Mouse (Mus musculus): Measurements from ENCODE around the gene Abcc3.

The Abcc3 gene

GRCm38 (mm10) chr11:94322636-94323035, 70.2 kb downstream of the Abcc3 start:
- DNase-seq, result no peak

- DNase-seq, result peak; percentile 95
Measured at GRCm38 (mm10) chr11:94321931-94322400, 70.8 kb downstream of the Abcc3 start, which contains the start of gene Luc7l3. Gene Luc7l3, minus strand, starts transcription at chr11:94321988.

- peak; percentile 54 for DNase-seq
Measured at GRCm38 (mm10) chr11:94320969-94321930, 71.5 kb downstream of the Abcc3 start.

DNA sequence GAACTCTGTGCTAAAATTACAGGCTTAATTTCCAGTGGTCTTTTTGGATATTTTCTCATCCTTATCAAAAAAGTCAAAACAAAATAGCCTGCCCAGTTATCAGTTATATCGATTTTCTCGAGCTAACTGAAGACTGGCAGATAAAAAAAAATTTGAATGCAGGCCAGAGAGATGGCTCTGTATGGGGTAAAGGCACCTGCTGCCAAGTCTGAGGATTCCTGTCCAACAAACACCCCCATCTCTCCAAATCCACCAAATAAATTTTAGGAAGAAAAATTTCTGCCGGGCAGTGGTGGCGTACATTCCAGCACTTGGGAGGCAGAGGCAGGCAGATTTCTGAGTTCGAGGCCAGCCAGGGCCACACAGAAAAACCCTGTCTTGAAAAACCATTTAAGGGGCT, 74.7 kb downstream of the Abcc3 start:
- no peak for DNase-seq

GRCm38 (mm10) chr11:94317515-94317914, 75.3 kb downstream of the Abcc3 start:
- DNase-seq, result no peak

DNA sequence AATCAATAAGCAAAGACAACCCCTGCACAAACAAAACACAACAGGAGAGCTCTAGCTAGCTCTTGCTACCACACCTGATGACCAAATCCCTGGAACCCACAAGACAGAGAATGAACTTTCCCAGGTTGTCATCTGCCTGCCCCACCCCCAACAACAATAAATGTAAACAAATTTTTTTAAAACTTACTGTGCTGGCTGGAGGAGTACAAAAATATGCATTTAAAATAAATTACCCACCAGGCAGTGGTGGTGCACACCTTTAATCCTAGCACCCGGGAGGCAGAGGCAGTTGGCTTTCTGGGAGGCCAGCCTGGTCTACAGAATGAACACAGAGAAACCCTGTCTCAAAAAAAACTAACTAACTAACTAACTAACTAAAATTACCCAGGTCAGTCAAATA, 75.8 kb downstream of the Abcc3 start:
- DNase-seq, result no peak

DNA sequence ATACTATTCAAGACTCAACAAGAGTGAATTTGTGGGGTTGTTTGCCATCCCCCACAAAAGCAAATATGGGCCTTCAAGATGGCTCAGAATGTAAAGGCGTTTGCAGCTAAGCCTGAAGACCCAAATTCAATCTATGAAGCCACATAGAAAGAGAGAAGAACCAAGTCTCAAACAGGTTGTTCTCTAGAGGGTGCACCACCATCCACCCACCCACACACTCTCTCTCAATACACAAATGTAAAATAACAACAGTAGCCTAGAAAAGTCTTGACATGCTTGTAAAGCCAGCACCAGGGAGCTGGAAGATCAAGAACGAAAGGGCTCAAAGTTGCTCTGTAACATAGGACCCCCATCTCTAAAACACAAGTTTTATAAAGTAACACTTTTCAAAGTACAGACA, 76.3 kb downstream of the Abcc3 start:
- no peak for DNase-seq

DNA sequence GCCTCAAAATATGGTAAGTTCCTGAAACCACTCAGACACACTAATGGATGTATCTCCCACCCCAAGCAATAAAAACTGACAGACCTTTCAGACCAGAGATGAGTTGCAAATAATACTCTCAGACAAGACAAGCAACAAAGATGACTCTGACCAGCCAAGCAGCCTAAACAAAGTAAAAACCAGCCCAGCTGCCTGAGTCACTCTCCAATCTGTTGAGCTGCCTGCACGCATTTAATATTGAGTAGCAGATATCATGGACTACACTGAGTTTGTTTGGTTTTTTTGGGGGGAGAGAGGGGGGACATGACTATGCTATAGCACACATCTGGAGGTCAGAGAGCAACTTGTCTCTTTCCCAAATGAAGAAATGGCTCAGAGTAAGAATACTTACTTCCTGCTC, 77.5 kb downstream of the Abcc3 start:
- no peak for DNase-seq

GRCm38 (mm10) chr11:94314098-94314652, 78.6 kb downstream of the Abcc3 start:
- DNase-seq, result no peak

DNA sequence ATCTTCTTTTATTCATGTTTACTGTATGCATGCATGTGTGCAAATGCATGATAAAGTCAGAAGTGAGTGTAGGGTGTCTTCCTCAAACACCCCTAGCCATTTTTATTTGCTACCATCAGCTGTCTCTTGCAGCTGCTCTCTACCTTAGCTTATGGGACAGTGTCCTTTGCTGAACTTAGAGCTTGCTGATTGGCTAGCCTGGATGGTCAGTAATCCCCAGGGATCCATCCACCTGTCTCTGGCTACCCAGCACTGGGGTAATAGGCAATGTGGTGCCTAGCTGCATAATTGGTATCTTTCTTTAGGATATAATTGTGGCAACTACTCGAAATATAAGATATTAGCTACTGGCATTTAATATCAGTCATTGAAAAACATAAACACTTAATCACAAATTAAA, 80.1 kb downstream of the Abcc3 start:
- DNase-seq, result no peak

DNA sequence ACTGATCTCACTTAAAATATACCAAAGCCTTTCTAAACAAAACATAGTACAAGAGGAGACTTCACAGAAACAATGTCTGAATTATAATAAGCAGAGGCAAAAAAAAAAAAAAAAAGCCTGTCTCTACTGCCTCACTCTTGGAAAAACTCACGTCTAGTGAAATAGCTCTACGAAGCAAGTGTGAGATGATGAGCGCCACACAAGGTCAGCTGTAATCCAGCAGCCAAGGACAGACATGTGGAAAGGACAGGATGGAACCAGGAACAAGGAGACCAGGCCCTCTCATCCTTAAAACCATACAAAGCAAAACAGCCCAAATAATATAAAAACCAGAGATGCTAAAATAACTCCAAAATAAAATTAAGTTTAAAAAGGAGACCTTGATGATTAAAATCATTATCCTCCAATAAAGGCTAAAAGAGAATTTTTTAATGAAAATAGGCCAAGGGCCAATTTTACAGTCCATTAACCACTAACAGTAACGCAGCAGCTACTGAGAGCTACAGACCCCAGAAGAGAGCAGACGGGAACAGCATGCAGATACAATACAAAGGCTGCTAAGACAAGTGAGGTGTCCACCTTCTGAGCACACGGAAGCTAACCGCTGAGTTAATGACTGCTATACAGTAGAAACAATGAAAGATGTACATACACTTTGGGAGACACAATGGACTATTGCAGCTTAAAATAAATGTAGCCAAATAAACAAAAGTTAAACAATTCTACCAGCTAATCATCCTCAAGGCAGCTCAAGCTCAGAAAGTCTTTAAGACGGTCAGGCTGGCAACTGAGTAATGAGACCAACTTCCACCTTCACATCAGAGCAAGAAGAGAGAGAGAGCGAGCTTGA, 97.6 kb downstream of the Abcc3 start:
- no peak for DNase-seq
